Mouse (Mus musculus) C2C12 (cell line): ENCODE results near the gene Zc3hav1l. TPM values are rescaled to one million over a fixed set of nuclear protein-coding genes. Genes with fewer than 3 reads are reported as not detected.

Experiments used
- H3K27me3 ChIP-seq: one replicate; pipeline ENCODE4 v1.6.1; 2011; ENCODE audit not compliant: control insufficient read depth, insufficient read depth, insufficient read length
- H3K36me3 ChIP-seq: one replicate; pipeline ENCODE4 v1.6.1; 2011; ENCODE audit not compliant: control insufficient read depth, insufficient read depth
- H3K4me3 ChIP-seq: one replicate; pipeline ENCODE4 v1.5.1; 2011; ENCODE audit warnings: mild to moderate bottlenecking, control low read depth; ENCODE audit not compliant: poor library complexity, insufficient read depth, severe bottlenecking
- H3K79me2 ChIP-seq: one replicate; pipeline ENCODE4 v1.6.1; 2011; ENCODE audit not compliant: control insufficient read depth, insufficient read depth
- H3K79me3 ChIP-seq: one replicate; pipeline ENCODE4 v1.6.1; 2011; ENCODE audit warnings: low read depth, control low read depth
- H3ac ChIP-seq: one replicate; pipeline ENCODE3; 2011; ENCODE audit warnings: low read depth; ENCODE audit not compliant: control insufficient read depth, insufficient read length
- CEBPB ChIP-seq: IDR thresholded peaks from one replicate; pipeline ENCODE4 v1.6.1; 2011; ENCODE audit warnings: low read depth, mild to moderate bottlenecking, control low read depth, moderate library complexity
- CTCF ChIP-seq: IDR thresholded peaks from one replicate; pipeline ENCODE4 v1.5.1; 2011; ENCODE audit not compliant: control insufficient read depth, insufficient read depth, insufficient read length
- FOSL1 ChIP-seq: IDR thresholded peaks from one replicate; pipeline ENCODE4 v1.8.0; 2011; ENCODE audit warnings: mild to moderate bottlenecking, low read length; ENCODE audit not compliant: poor library complexity, insufficient read depth, severe bottlenecking
- MAX ChIP-seq: IDR thresholded peaks from one replicate; pipeline ENCODE4 v1.6.1; 2011; ENCODE audit warnings: mild to moderate bottlenecking, control low read depth
- MYOD1 ChIP-seq: IDR thresholded peaks from one replicate; pipeline ENCODE4 v1.6.1; 2011; ENCODE audit warnings: low read depth; ENCODE audit not compliant: control insufficient read depth, insufficient read length
- MYOG ChIP-seq: IDR thresholded peaks from one replicate; pipeline ENCODE4 v1.6.1; 2011; ENCODE audit not compliant: control insufficient read depth, insufficient read length; ENCODE audit errors: extremely low read depth
- USF1 ChIP-seq: IDR thresholded peaks from one replicate; pipeline ENCODE4 v1.6.1; 2011; ENCODE audit warnings: low read depth, mild to moderate bottlenecking, control low read depth, moderate library complexity
- polyA plus RNA-seq: library from polyadenylated mRNA; unstranded; fragments of >200 nt; fragmentation: generic; extraction: Trizol; gene quantifications from one replicate; pipeline ENCODE4 v1.2.1, GENCODE M21; 2012; ENCODE audit warnings: missing spikeins

Zc3hav1l gene
- polyA plus RNA-seq, 1 experiment = 1.7 TPM

GRCm38 (mm10) chr6:38242295-38242830 lies 56.7 kb downstream of the Zc3hav1l start:
- Histone ChIP-seq H3K79me3 (no peaks in the 10 kb centered on the region), H3K4me3 (no peak overlapping the region), H3ac (no peak overlapping the region), H3K79me2 (no peaks in the 10 kb centered on the region), H3K27me3 (no peaks in the 10 kb centered on the region), H3K36me3 (no peaks in the 10 kb centered on the region)
- TF ChIP-seq MYOD1 = no peak
- no peak for TF ChIP-seq CEBPB
- TF ChIP-seq CTCF = no peak
- TF ChIP-seq MAX = no peak
- no peak for TF ChIP-seq FOSL1
- TF ChIP-seq MYOG = no peak
- no peak for TF ChIP-seq USF1

- TF ChIP-seq MYOD1 = no peak
- no peak for TF ChIP-seq MYOG
- TF ChIP-seq CEBPB = no peak
- TF ChIP-seq CTCF = no peak
- TF ChIP-seq MAX = no peak
- TF ChIP-seq USF1 = no peak
- TF ChIP-seq FOSL1 = no peak
- no peaks in the 10 kb centered on the region for H3K79me3 ChIP-seq
- H3K79me2 ChIP-seq = no peaks in the 10 kb centered on the region
- no peak overlapping the region for H3ac ChIP-seq
- no peak overlapping the region for H3K4me3 ChIP-seq
- no peaks in the 10 kb centered on the region for H3K36me3 ChIP-seq
- H3K27me3 ChIP-seq = no peaks in the 10 kb centered on the region
These were observed 57.6 kb downstream of the Zc3hav1l start for GRCm38 (mm10) chr6:38241508-38241907.

GRCm38 (mm10) chr6:38240618-38241017 lies 58.4 kb downstream of the Zc3hav1l start:
- TF ChIP-seq USF1 (no peak), CTCF (no peak), MYOD1 (no peak), MYOG (no peak), CEBPB (no peak), MAX (no peak), FOSL1 (no peak)
- no peaks in the 10 kb centered on the region for H3K27me3 ChIP-seq
- no peak overlapping the region for H3K4me3 ChIP-seq

GRCm38 (mm10) chr6:38238382-38238781 lies 60.7 kb downstream of the Zc3hav1l start:
- Histone ChIP-seq H3K79me2 (no peaks in the 10 kb centered on the region), H3ac (no peak overlapping the region), H3K27me3 (no peaks in the 10 kb centered on the region), H3K4me3 (no peak overlapping the region), H3K36me3 (no peaks in the 10 kb centered on the region), H3K79me3 (no peaks in the 10 kb centered on the region)
- TF ChIP-seq MAX (no peak), FOSL1 (no peak), MYOD1 (no peak), CEBPB (no peak), MYOG (no peak), CTCF (no peak), USF1 (no peak)

More at GRCm38 (mm10) chr6:38240618-38241017, 58.4 kb downstream of the Zc3hav1l start:
- no peaks in the 10 kb centered on the region for H3K36me3 ChIP-seq
- no peak overlapping the region for H3ac ChIP-seq
- no peaks in the 10 kb centered on the region for H3K79me2 ChIP-seq
- H3K79me3 ChIP-seq = no peaks in the 10 kb centered on the region

Other genes with a start within 250 kb of the Zc3hav1l start
- gene Tmem213, start 190.0 kb downstream of the Zc3hav1l start, polyA plus RNA-seq = not detected
- gene Atp6v0a4, start 174.7 kb downstream of the Zc3hav1l start, polyA plus RNA-seq = 0.11 TPM
- 1.7 TPM for gene D630045J12Rik, start 45.2 kb downstream of the Zc3hav1l start, polyA plus RNA-seq
- gene Zc3hav1, start 55.3 kb upstream of the Zc3hav1l start, polyA plus RNA-seq = 20.3 TPM
- gene Ttc26, start 82.2 kb upstream of the Zc3hav1l start, polyA plus RNA-seq = 2.1 TPM
- gene Ubn2, start 134.7 kb upstream of the Zc3hav1l start, polyA plus RNA-seq = 1.8 TPM
- gene Fmc1, start 234.2 kb upstream of the Zc3hav1l start, polyA plus RNA-seq = 109 TPM